Mouse (Mus musculus) lung, embryonic 14.5 days (tissue): ENCODE results near the gene Erbin. TPM values are rescaled to one million over a fixed set of nuclear protein-coding genes. Genes with fewer than 3 reads are reported as not detected.

Source experiments
- ATAC-seq: fragments of 200-750 bp; cut with Nextera tagmentation; 2 replicates; pipeline ENCODE4 v1.8.0; 2017; ENCODE audit warnings: mild to moderate bottlenecking, moderate TSS enrichment, moderate library complexity; ENCODE audit not compliant: insufficient read depth
- DNase-seq: peaks from one replicate; pipeline ENCODE4 v3.0.0-alpha.2; 2015
- H3K27ac ChIP-seq: fragments of 300-500 bp; sonication (generic); 2 replicates; pipeline ENCODE4 v1.5.1; 2014; ENCODE audit warnings: low read depth, mild to moderate bottlenecking, moderate library complexity
- H3K27me3 ChIP-seq: fragments of 300-500 bp; sonication (generic); 2 replicates; pipeline ENCODE4 v1.6.1; 2014; ENCODE audit warnings: low read length, control low read depth; ENCODE audit not compliant: insufficient read depth
- H3K36me3 ChIP-seq: fragments of 300-500 bp; sonication (generic); 2 replicates; pipeline ENCODE4 v1.6.1; 2014; ENCODE audit warnings: control low read depth; ENCODE audit not compliant: insufficient read depth
- H3K4me1 ChIP-seq: fragments of 300-500 bp; sonication (generic); 2 replicates; pipeline ENCODE4 v1.6.1; 2014; ENCODE audit warnings: antibody characterized with exemption, control low read depth; ENCODE audit not compliant: insufficient read depth
- H3K4me2 ChIP-seq: fragments of 300-500 bp; sonication (generic); 2 replicates; pipeline ENCODE4 v1.6.1; 2014; ENCODE audit warnings: mild to moderate bottlenecking
- H3K4me3 ChIP-seq: fragments of 300-500 bp; sonication (generic); 2 replicates; pipeline ENCODE4 v1.5.1; 2014; ENCODE audit warnings: low read depth, low read length
- H3K9ac ChIP-seq: fragments of 300-500 bp; sonication (generic); 2 replicates; pipeline ENCODE4 v1.6.1; 2014
- H3K9me3 ChIP-seq: fragments of 300-500 bp; sonication (generic); 2 replicates; pipeline ENCODE4 v1.6.1; 2016; ENCODE audit warnings: low read depth, low read length, control low read depth
- CTCF ChIP-seq: IDR thresholded peaks from 2 replicates; pipeline ENCODE4 v1.5.1; 2016; ENCODE audit warnings: antibody characterized with exemption, low read depth
- WGBS: fragments of 180-500 bp; shearing (Covaris S2); extraction: QIAGEN DNeasy Blood & Tissue Kit; methylation state at CpG from one replicate; pipeline ENCODE4 v1.1.7; 2014; 5-methylcytosine and 5-hydroxymethylcytosine counted together
- polyA plus RNA-seq: library from polyadenylated mRNA; unstranded; fragments of >200 nt; fragmentation: Nextera tagmentation; extraction: Ambion mirVana; gene quantifications from 2 replicates; pipeline ENCODE4 v1.2.1, GENCODE M21; 2014

Gene Erbin
- polyA plus RNA-seq, 1 experiment from 2014 or later, result 30.7 TPM

- Histone ChIP-seq H3K27ac (no peak overlapping the region), H3K36me3 (no peaks in the 10 kb centered on the region), H3K9ac (no peak overlapping the region), H3K4me2 (no peak overlapping the region), H3K9me3 (no peaks in the 10 kb centered on the region), H3K27me3 (no peaks in the 10 kb centered on the region), H3K4me1 (no peaks in the 10 kb centered on the region), H3K4me3 (no peak overlapping the region)
- no peak for ATAC-seq
- TF ChIP-seq CTCF, result no peak
- WGBS, result 79% methylated on average over 9 of the region's 9 CpGs
- DNase-seq, result no peak
Measured at GRCm38 (mm10) chr13:103958607-103959123, 38.4 kb upstream of the Erbin start.

GRCm38 (mm10) chr13:103957175-103957940 lies 37.0 kb upstream of the Erbin start:
- 46% methylated on average over 8 of the region's 8 CpGs for WGBS
- ATAC-seq, result peak; percentile 68; the same call in 1 of the 2 replicates

GRCm38 (mm10) chr13:103955652-103956051 lies 35.3 kb upstream of the Erbin start:
- Histone ChIP-seq H3K4me1 (no peaks in the 10 kb centered on the region), H3K36me3 (no peaks in the 10 kb centered on the region), H3K9me3 (no peaks in the 10 kb centered on the region), H3K27ac (no peak overlapping the region), H3K4me2 (no peak overlapping the region), H3K4me3 (no peak overlapping the region), H3K9ac (no peak overlapping the region), H3K27me3 (no peaks in the 10 kb centered on the region)
- no peak for ATAC-seq
- TF ChIP-seq CTCF, result no peak
- no peak for DNase-seq
- WGBS, result 41% methylated on average over 2 of the region's 2 CpGs

More at GRCm38 (mm10) chr13:103957175-103957940, 37.0 kb upstream of the Erbin start:
- H3K9ac ChIP-seq, result no peak overlapping the region
- no peak overlapping the region for H3K4me3 ChIP-seq
- H3K4me1 ChIP-seq, result no peaks in the 10 kb centered on the region
- DNase-seq, result peak; percentile 44
- no peaks in the 10 kb centered on the region for H3K9me3 ChIP-seq
- H3K27me3 ChIP-seq, result no peaks in the 10 kb centered on the region
- no peak for TF ChIP-seq CTCF
- no peak overlapping the region for H3K27ac ChIP-seq
- H3K4me2 ChIP-seq, result no peak overlapping the region
- no peaks in the 10 kb centered on the region for H3K36me3 ChIP-seq

GRCm38 (mm10) chr13:103951393-103951792 lies 31.1 kb upstream of the Erbin start:
- H3K27me3 ChIP-seq, result no peaks in the 10 kb centered on the region
- no peak overlapping the region for H3K4me2 ChIP-seq
- ATAC-seq, result no peak
- H3K4me1 ChIP-seq, result no peaks in the 10 kb centered on the region
- no peak overlapping the region for H3K27ac ChIP-seq
- no peak overlapping the region for H3K9ac ChIP-seq
- TF ChIP-seq CTCF, result no peak
- WGBS, result 77% methylated on average over 7 of the region's 7 CpGs
- H3K36me3 ChIP-seq, result no peaks in the 10 kb centered on the region
- H3K9me3 ChIP-seq, result no peaks in the 10 kb centered on the region
- DNase-seq, result no peak
- no peak overlapping the region for H3K4me3 ChIP-seq

- no peaks in the 10 kb centered on the region for H3K4me1 ChIP-seq
- H3K27ac ChIP-seq, result no peak overlapping the region
- H3K36me3 ChIP-seq, result no peaks in the 10 kb centered on the region
- no peak overlapping the region for H3K4me2 ChIP-seq
- no peak overlapping the region for H3K4me3 ChIP-seq
- TF ChIP-seq CTCF, result no peak
- ATAC-seq (no peak), DNase-seq (no peak)
- H3K9ac ChIP-seq, result no peak overlapping the region
- 66% methylated on average over 2 of the region's 2 CpGs for WGBS
- H3K9me3 ChIP-seq, result no peaks in the 10 kb centered on the region
- no peaks in the 10 kb centered on the region for H3K27me3 ChIP-seq
Measured at GRCm38 (mm10) chr13:103940796-103941195, 20.5 kb upstream of the Erbin start.

GRCm38 (mm10) chr13:103924586-103924985 lies 4.3 kb upstream of the Erbin start:
- 49% methylated on average over 6 of the region's 6 CpGs for WGBS
- H3K4me3 ChIP-seq, result no peak overlapping the region
- peak; percentile 64 for DNase-seq
- no peak for ATAC-seq
- no peak overlapping the region for H3K27ac ChIP-seq
- no peak overlapping the region for H3K9ac ChIP-seq
- H3K4me1 ChIP-seq, result peaks cover 7% of the 10 kb centered on the region; the same call in 1 of the 2 replicates
- H3K4me2 ChIP-seq, result no peak overlapping the region
- no peaks in the 10 kb centered on the region for H3K36me3 ChIP-seq
- no peaks in the 10 kb centered on the region for H3K9me3 ChIP-seq
- no peaks in the 10 kb centered on the region for H3K27me3 ChIP-seq
- no peak for TF ChIP-seq CTCF

GRCm38 (mm10) chr13:103923402-103924065 lies 3.2 kb upstream of the Erbin start:
- Histone ChIP-seq H3K27me3 (no peaks in the 10 kb centered on the region), H3K27ac (no peak overlapping the region), H3K4me2 (no peak overlapping the region), H3K9ac (no peak overlapping the region), H3K4me3 (no peak overlapping the region), H3K36me3 (no peaks in the 10 kb centered on the region), H3K9me3 (no peaks in the 10 kb centered on the region), H3K4me1 (peaks cover 7% of the 10 kb centered on the region; the same call in 1 of the 2 replicates)
- TF ChIP-seq CTCF, result no peak
- 53% methylated on average over 6 of the region's 6 CpGs for WGBS
- DNase-seq (no peak), ATAC-seq (no peak)
